Mouse (Mus musculus) retina, postnatal 1 day (tissue): ENCODE measurements at regions not wholly inside any gene's neighbourhood (a gene's known extent, or its start where the extent isn't known, plus 50 kb on each side); places are given as distances from the start of the nearest gene placed in this dataset.

ENCODE experiments used
- DNase-seq: peaks from one replicate; pipeline ENCODE4 v3.0.0-alpha.2; 2012

DNA sequence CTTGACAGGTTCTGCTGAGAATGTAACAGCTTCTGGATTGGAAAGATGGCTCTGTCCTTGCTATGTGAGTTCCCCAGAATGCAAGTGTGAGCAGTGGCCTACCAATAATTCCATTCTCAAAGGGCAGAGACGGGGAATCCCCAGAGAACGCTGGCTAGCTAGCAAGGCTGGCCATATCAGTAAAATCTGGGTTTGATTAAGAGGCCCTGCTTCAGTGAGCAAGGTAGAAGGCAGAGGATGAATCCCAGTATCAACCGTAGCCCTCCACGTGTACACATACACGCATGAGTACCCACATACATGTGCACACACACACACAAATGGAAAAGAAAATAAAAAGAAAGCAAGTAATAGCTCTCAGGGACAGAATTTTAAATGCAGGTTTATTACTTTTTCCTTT lies 55.3 kb downstream of the Tril start:
- DNase-seq: no peak

DNA sequence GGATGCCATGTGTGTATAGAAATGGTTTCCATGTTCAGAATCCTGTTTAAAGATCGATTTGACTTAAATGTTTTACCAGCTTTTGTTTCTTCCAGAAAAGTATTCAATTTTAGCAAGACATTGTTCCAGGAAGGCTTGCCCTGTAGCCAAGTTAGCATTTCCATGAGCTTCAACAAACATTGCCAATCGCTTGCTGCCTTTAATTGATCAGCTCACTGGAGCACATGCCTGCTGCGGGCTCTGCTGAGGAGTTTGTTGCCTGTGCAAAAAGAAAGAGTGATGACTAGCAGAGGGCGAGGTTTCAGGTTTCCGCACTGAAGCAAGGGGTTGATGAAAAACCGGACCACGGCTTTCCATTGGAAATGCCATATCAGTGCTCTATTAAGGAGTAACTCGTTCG lies 58.0 kb downstream of the Tril start:
- no peak for DNase-seq

DNA sequence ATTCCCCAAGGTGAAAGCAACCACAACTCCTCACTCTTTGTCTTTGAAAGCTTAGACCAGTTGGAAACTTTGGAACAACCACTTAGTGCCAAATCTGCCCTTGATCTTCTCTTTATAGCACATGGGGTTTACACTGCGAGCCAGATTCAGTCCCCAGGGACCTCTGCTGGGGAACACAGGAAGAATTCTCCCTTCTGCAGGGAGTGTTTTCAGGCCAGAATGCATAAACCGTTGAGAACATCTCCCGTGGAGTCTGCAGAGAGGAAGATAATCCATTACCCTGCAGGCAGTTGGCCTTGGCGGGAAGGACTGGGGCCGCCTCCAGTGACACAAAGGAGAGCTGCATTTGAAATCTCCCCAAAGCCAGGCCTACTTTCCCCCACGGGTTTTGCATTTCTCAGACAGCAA lies 60.0 kb downstream of the Tril start:
- DNase-seq: peak; percentile 56

DNA sequence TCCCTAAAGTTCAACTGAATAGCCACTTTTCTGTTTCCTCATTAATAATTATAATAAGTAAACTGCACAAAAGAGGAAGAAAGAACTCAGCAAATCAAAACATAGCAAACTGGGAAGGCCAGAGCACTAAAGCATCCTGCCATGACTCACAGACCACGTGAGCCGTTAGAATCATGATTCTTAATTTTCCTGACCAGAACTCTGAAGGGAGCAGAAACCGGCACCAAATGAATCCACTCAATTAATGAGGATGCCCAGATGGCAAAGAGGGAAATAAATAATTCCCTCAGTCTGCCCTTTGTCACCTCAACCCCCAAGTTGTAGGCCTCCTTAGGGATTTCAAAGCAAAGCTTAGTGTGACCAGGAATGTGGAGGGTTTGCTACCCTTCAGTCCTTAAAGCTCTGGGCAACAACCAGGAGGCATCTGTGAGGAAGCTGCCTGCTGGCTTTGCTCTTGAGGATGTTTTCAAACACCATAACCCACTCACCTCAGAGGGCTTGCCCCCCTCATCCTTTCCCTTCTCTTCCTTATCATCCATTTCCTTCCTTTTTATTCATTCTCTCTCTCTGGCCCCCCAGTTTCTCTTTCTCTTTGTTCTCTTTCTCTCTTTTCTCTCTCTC lies 60.8 kb downstream of the Tril start:
- DNase-seq: no peak

DNA sequence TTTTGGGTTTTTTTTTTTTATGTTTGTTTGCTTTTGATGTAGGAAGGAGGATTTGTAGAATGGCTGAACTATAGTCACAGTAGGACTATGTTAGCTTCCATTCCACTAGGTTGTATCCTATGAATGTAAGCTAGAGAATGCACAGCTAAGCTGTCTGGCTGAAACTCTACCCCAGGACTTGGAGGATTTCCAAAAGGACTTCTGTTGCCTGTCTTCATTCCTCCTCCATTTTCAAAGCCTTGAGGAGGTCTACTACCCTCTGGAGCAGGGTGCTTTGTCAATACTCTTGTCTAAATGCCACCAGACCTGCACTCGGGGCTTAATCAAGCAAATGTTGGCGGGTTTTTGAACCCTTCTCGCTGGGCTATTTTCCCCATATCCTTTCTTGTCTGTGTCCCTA lies 66.3 kb downstream of the Tril start:
- no peak for DNase-seq

DNA sequence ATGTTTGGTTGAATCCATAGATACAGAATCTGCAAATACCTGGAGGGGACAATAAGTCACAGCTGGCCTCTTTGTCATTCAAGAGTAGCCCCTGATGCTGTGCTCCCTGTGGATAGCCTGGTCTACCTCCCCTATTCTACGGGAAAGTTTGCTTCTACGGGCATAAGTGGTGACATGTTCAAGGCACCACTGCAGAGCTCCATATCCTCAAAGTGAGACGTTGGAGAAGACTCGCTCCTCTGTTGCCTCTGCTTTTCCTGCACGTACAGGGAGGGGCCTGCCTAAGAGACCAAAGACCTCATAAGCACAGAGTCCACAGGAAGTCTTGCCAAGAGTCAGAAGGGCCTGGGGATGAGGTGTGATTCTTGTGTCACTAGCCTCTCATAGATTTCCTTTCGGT lies 70.1 kb downstream of the Tril start:
- DNase-seq: no peak
